Mouse (Mus musculus): Measurements from ENCODE around the gene 4930438A08Rik. TPM values are rescaled to one million over a fixed set of nuclear protein-coding genes. Genes with fewer than 3 reads are reported as not detected.

Gene 4930438A08Rik
- total and polyA plus RNA-seq, 2 experiments: not detected

GRCm38 (mm10) chr11:58262336-58262735 is 12.3 kb upstream of the 4930438A08Rik start:
- Histone ChIP-seq H3K27me3 (ENCODE audit: control insufficient read depth, insufficient read depth, low read length) (no peaks in the 10 kb centered on the region), H3K4me1 (ENCODE audit: control insufficient read depth, insufficient read depth, low read length) (no peaks in the 10 kb centered on the region), H3K4me3 (ENCODE audit: insufficient read depth, low read depth, low read length) (no peak overlapping the region), H3K27ac (replicated peaks; ENCODE audit: insufficient read depth, low read depth, low read length) (no peak overlapping the region), H3K36me3 (ENCODE audit: control insufficient read depth, insufficient read depth, low read length) (no peaks in the 10 kb centered on the region), H3K79me2 (ENCODE audit: control insufficient read depth, insufficient read depth, low read length) (no peaks in the 10 kb centered on the region), H3K9ac (ENCODE audit: low read depth, low read length) (no peak overlapping the region)
- no peak for DNase-seq (ENCODE audit: extremely low read depth, low read depth, low spot score)
- 89% methylated on average over 3 of the region's 3 CpGs for WGBS
- TF ChIP-seq CTCF (IDR thresholded peaks at IDR 0.05; ENCODE audit: low read depth, low read length) (no peak), POLR2A (IDR thresholded peaks at IDR 0.05; ENCODE audit: extremely low read depth, insufficient read depth, low read length) (no peak)

GRCm38 (mm10) chr11:58263516-58263915 is 11.1 kb upstream of the 4930438A08Rik start:
- DNase-seq (ENCODE audit: extremely low read depth, low read depth, low spot score): no peak
- Histone ChIP-seq H3K36me3 (ENCODE audit: control insufficient read depth, insufficient read depth, low read length) (no peaks in the 10 kb centered on the region), H3K9ac (ENCODE audit: low read depth, low read length) (no peak overlapping the region), H3K27me3 (ENCODE audit: control insufficient read depth, insufficient read depth, low read length) (no peaks in the 10 kb centered on the region), H3K4me1 (ENCODE audit: control insufficient read depth, insufficient read depth, low read length) (no peaks in the 10 kb centered on the region), H3K4me3 (ENCODE audit: insufficient read depth, low read depth, low read length) (no peak overlapping the region), H3K27ac (replicated peaks; ENCODE audit: insufficient read depth, low read depth, low read length) (no peak overlapping the region), H3K79me2 (ENCODE audit: control insufficient read depth, insufficient read depth, low read length) (no peaks in the 10 kb centered on the region)
- WGBS: 95% methylated on average over 2 of the region's 2 CpGs
- TF ChIP-seq POLR2A (IDR thresholded peaks at IDR 0.05; ENCODE audit: extremely low read depth, insufficient read depth, low read length) (no peak), CTCF (IDR thresholded peaks at IDR 0.05; ENCODE audit: low read depth, low read length) (no peak)

GRCm38 (mm10) chr11:58264546-58264945 is 10.1 kb upstream of the 4930438A08Rik start:
- DNase-seq (ENCODE audit: extremely low read depth, low read depth, low spot score): no peak
- Histone ChIP-seq H3K27ac (replicated peaks; ENCODE audit: insufficient read depth, low read depth, low read length) (no peak overlapping the region), H3K27me3 (ENCODE audit: control insufficient read depth, insufficient read depth, low read length) (no peaks in the 10 kb centered on the region), H3K9ac (ENCODE audit: low read depth, low read length) (no peak overlapping the region), H3K79me2 (ENCODE audit: control insufficient read depth, insufficient read depth, low read length) (no peaks in the 10 kb centered on the region), H3K36me3 (ENCODE audit: control insufficient read depth, insufficient read depth, low read length) (no peaks in the 10 kb centered on the region), H3K4me1 (ENCODE audit: control insufficient read depth, insufficient read depth, low read length) (no peaks in the 10 kb centered on the region), H3K4me3 (ENCODE audit: insufficient read depth, low read depth, low read length) (no peak overlapping the region)
- 89% methylated on average over 9 of the region's 9 CpGs for WGBS
- TF ChIP-seq CTCF (IDR thresholded peaks at IDR 0.05; ENCODE audit: low read depth, low read length) (no peak), POLR2A (IDR thresholded peaks at IDR 0.05; ENCODE audit: extremely low read depth, insufficient read depth, low read length) (no peak)

GRCm38 (mm10) chr11:58268285-58268684 is 6.3 kb upstream of the 4930438A08Rik start:
- no peak for DNase-seq (ENCODE audit: extremely low read depth, low read depth, low spot score)

GRCm38 (mm10) chr11:58275756-58276155 is 1.2 kb downstream of the 4930438A08Rik start:
- Histone ChIP-seq H3K79me2 (ENCODE audit: control insufficient read depth, insufficient read depth, low read length) (no peaks in the 10 kb centered on the region), H3K9ac (ENCODE audit: low read depth, low read length) (no peak overlapping the region), H3K4me1 (ENCODE audit: control insufficient read depth, insufficient read depth, low read length) (no peaks in the 10 kb centered on the region; the same call in 1 of the 2 replicates), H3K27ac (replicated peaks; ENCODE audit: insufficient read depth, low read depth, low read length) (no peak overlapping the region), H3K27me3 (ENCODE audit: control insufficient read depth, insufficient read depth, low read length) (0 out of 2 replicates have a peak, but pooled peaks cover 2% of the 10 kb centered on the region), H3K36me3 (ENCODE audit: control insufficient read depth, insufficient read depth, low read length) (no peaks in the 10 kb centered on the region), H3K4me3 (ENCODE audit: insufficient read depth, low read depth, low read length) (no peak overlapping the region)
- DNase-seq (ENCODE audit: extremely low read depth, low read depth, low spot score): no peak
- 84% methylated on average over 4 of the region's 4 CpGs for WGBS
- TF ChIP-seq POLR2A (IDR thresholded peaks at IDR 0.05; ENCODE audit: extremely low read depth, insufficient read depth, low read length): no peak
- TF ChIP-seq CTCF (IDR thresholded peaks at IDR 0.05; ENCODE audit: low read depth, low read length): no peak

More at GRCm38 (mm10) chr11:58268285-58268684, 6.3 kb upstream of the 4930438A08Rik start:
- no peak overlapping the region for H3K9ac ChIP-seq (ENCODE audit: low read depth, low read length)
- 30% methylated on average over 3 of the region's 3 CpGs for WGBS
- H3K27me3 ChIP-seq (ENCODE audit: control insufficient read depth, insufficient read depth, low read length): no peaks in the 10 kb centered on the region
- TF ChIP-seq POLR2A (IDR thresholded peaks at IDR 0.05; ENCODE audit: extremely low read depth, insufficient read depth, low read length): no peak
- TF ChIP-seq CTCF (IDR thresholded peaks at IDR 0.05; ENCODE audit: low read depth, low read length): no peak
- H3K27ac ChIP-seq (replicated peaks; ENCODE audit: insufficient read depth, low read depth, low read length): no peak overlapping the region
- H3K36me3 ChIP-seq (ENCODE audit: control insufficient read depth, insufficient read depth, low read length): no peaks in the 10 kb centered on the region
- H3K79me2 ChIP-seq (ENCODE audit: control insufficient read depth, insufficient read depth, low read length): no peaks in the 10 kb centered on the region
- no peak overlapping the region for H3K4me3 ChIP-seq (ENCODE audit: insufficient read depth, low read depth, low read length)
- no peaks in the 10 kb centered on the region; the same call in 1 of the 2 replicates for H3K4me1 ChIP-seq (ENCODE audit: control insufficient read depth, insufficient read depth, low read length)

GRCm38 (mm10) chr11:58281970-58282496 is 7.4 kb downstream of the 4930438A08Rik start:
- Histone ChIP-seq H3K4me3 (ENCODE audit: insufficient read depth, low read depth, low read length) (no peak overlapping the region), H3K27ac (replicated peaks; ENCODE audit: insufficient read depth, low read depth, low read length) (no peak overlapping the region), H3K79me2 (ENCODE audit: control insufficient read depth, insufficient read depth, low read length) (no peaks in the 10 kb centered on the region), H3K27me3 (ENCODE audit: control insufficient read depth, insufficient read depth, low read length) (no peaks in the 10 kb centered on the region), H3K4me1 (ENCODE audit: control insufficient read depth, insufficient read depth, low read length) (no peaks in the 10 kb centered on the region), H3K36me3 (ENCODE audit: control insufficient read depth, insufficient read depth, low read length) (no peaks in the 10 kb centered on the region), H3K9ac (ENCODE audit: low read depth, low read length) (no peak overlapping the region)
- TF ChIP-seq POLR2A (IDR thresholded peaks at IDR 0.05; ENCODE audit: extremely low read depth, insufficient read depth, low read length): no peak
- no peak for TF ChIP-seq CTCF (IDR thresholded peaks at IDR 0.05; ENCODE audit: low read depth, low read length)
- 85% methylated on average over 13 of the region's 13 CpGs for WGBS
- DNase-seq (ENCODE audit: extremely low read depth, low read depth, low spot score): no peak
